Mouse (Mus musculus) urinary bladder, adult 2 months (tissue): ENCODE measurements around the gene Olfr895. TPM values are rescaled to one million over a fixed set of nuclear protein-coding genes. Genes with fewer than 3 reads are reported as not detected.

ENCODE experiments used
- DNase-seq: peaks from one replicate; pipeline ENCODE4 v3.0.0; 2022; ENCODE audit warnings: low spot score
- polyA plus RNA-seq: library from polyadenylated mRNA; depleted of rRNA; stranded (reverse); fragments of >200 nt; gene quantifications from 2 replicates; pipeline ENCODE4 v1.2.3, GENCODE M21; 2012; rRNA removed

Olfr895 gene
- polyA plus RNA-seq: 0.27 and 0.48 TPM in 2 replicates

- no peak for DNase-seq
Measured at GRCm38 (mm10) chr9:38267551-38267950, at the start of gene Olfr895. TSS of gene Olfr895 (plus strand) at chr9:38267851.

GRCm38 (mm10) chr9:38252474-38252873 is 15.2 kb upstream of the Olfr895 start, which contains the start of gene Olfr143:
TSS of gene Olfr143 (plus strand) at chr9:38252774.
- DNase-seq: no peak

GRCm38 (mm10) chr9:38290807-38291206 is 23.2 kb downstream of the Olfr895 start, which contains the start of gene Olfr896-ps1:
TSS of gene Olfr896-ps1 (plus strand) at chr9:38291107.
- DNase-seq: no peak

Other genes with a start within 250 kb of the Olfr895 start
- not detected in 2 replicates for gene Olfr883, start 242.0 kb upstream of the Olfr895 start, polyA plus RNA-seq
- gene Olfr884, start 221.3 kb upstream of the Olfr895 start, polyA plus RNA-seq: not detected in 2 replicates
- not detected in 2 replicates for gene Olfr885, start 206.5 kb upstream of the Olfr895 start, polyA plus RNA-seq
- not detected in 2 replicates for gene Olfr887, start 183.8 kb upstream of the Olfr895 start, polyA plus RNA-seq
- not detected in 2 replicates for gene Olfr888, start 159.7 kb upstream of the Olfr895 start, polyA plus RNA-seq
- gene Olfr889, start 152.7 kb upstream of the Olfr895 start, polyA plus RNA-seq: not detected in 2 replicates
- gene Olfr890, start 125.3 kb upstream of the Olfr895 start, polyA plus RNA-seq: not detected in 2 replicates
- not detected in 2 replicates for gene Olfr891, start 87.0 kb upstream of the Olfr895 start, polyA plus RNA-seq
- 0.18 and 0.36 TPM in 2 replicates for gene Olfr893, start 59.5 kb upstream of the Olfr895 start, polyA plus RNA-seq
- gene Olfr894, start 49.8 kb upstream of the Olfr895 start, polyA plus RNA-seq: not detected in 2 replicates
- gene Olfr143, start 15.1 kb upstream of the Olfr895 start, polyA plus RNA-seq: 0.12 and 0.19 TPM in 2 replicates
- not detected in 2 replicates for gene Olfr896-ps1, start 23.3 kb downstream of the Olfr895 start, polyA plus RNA-seq
- not detected in 2 replicates for gene Olfr25, start 61.2 kb downstream of the Olfr895 start, polyA plus RNA-seq
- not detected in 2 replicates for gene Olfr898, start 80.6 kb downstream of the Olfr895 start, polyA plus RNA-seq
- gene Olfr250, start 99.0 kb downstream of the Olfr895 start, polyA plus RNA-seq: not detected in 2 replicates
- gene Olfr251, start 109.2 kb downstream of the Olfr895 start, polyA plus RNA-seq: not detected in 2 replicates
- not detected in 2 replicates for gene Olfr147, start 133.8 kb downstream of the Olfr895 start, polyA plus RNA-seq
- gene Olfr901, start 161.6 kb downstream of the Olfr895 start, polyA plus RNA-seq: not detected in 2 replicates
- not detected in 2 replicates for gene Olfr902, start 179.8 kb downstream of the Olfr895 start, polyA plus RNA-seq
- gene Olfr904, start 195.3 kb downstream of the Olfr895 start, polyA plus RNA-seq: not detected in 2 replicates
- gene Olfr905, start 203.3 kb downstream of the Olfr895 start, polyA plus RNA-seq: not detected in 2 replicates
- gene Olfr906, start 219.2 kb downstream of the Olfr895 start, polyA plus RNA-seq: not detected in 2 replicates
- not detected in 2 replicates for gene Olfr907, start 227.9 kb downstream of the Olfr895 start, polyA plus RNA-seq